Mouse (Mus musculus) ES-Bruce4 (cell line): Measurements from ENCODE around the gene Ugcg.

Experiments used
- CTCF ChIP-seq: IDR thresholded peaks from one replicate; pipeline ENCODE4 v1.8.1; 2011; ENCODE audit warnings: low read depth, low read length
- POLR2A ChIP-seq: IDR thresholded peaks from one replicate; pipeline ENCODE4 v1.8.1; 2011; ENCODE audit warnings: low read length; ENCODE audit not compliant: insufficient read depth

DNA sequence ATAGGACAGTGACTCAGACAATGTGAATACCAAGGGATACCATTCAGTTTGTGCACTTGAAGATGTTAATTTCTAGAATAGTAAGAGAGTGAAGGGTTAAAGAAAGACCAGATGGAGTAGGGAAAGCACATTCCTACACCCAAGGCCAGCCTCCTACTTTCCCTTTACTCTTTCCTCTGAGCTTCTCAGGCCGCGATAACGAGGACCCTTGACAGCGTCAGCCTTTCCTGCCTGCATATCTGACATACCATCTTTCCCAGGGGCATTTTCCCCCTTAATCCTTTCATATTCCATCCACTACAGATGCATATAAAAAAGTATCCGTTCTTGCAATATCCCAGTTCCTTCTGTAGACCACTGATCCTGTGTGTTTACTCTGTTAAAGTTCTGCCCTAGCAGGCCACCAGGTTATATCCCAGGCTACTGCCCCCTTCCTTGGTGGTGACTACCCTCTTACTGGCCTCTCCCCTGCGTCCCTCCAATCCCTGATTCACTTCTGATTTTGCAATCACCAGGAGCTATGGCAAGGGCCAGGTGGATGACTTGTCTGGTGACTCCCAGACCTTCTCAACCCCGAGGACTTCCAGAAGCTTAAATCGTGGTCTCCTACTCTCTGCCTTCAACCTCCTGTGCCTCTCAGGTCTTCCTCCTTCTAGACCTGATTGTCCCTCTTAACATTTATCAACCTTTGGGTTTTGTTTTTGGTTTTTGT, 27.9 kb upstream of the Ugcg start:
- TF ChIP-seq CTCF: no peak
- TF ChIP-seq POLR2A: no peak
